Mouse (Mus musculus) CH12.LX (cell line): Measurements from ENCODE around the gene Rel. TPM values are rescaled to one million over a fixed set of nuclear protein-coding genes. Genes with fewer than 3 reads are reported as not detected.

Source experiments
- DNase-seq: peaks from one replicate; pipeline ENCODE4 v3.0.0-alpha.2; 2013; ENCODE audit errors: extremely low read depth
- H3K27ac ChIP-seq: 2 replicates; pipeline ENCODE4 v1.5.1; 2012; ENCODE audit warnings: low read depth, mild to moderate bottlenecking, control low read depth, moderate library complexity; ENCODE audit not compliant: insufficient read depth
- H3K27me3 ChIP-seq: replicated peaks from 2 replicates; pipeline ENCODE3; 2012; ENCODE audit warnings: inconsistent platforms
- H3K36me3 ChIP-seq, 2 experiments: replicated peaks in 1 of 2; 2 replicates each; pipeline versions ENCODE3 to v1.6.1; 2012; ENCODE audit warnings: inconsistent platforms in 1 of 2, low read length in 1 of 2, mild to moderate bottlenecking in 1 of 2, mixed read lengths in 1 of 2, moderate library complexity in 1 of 2; ENCODE audit not compliant: control insufficient read depth in 1 of 2, insufficient read depth in 1 of 2
- H3K4me1 ChIP-seq, 2 experiments: 2 replicates each; pipeline ENCODE4 v1.6.1; 2012; ENCODE audit warnings: inconsistent platforms in 1 of 2, moderate library complexity in 1 of 2; ENCODE audit not compliant: insufficient read depth in 2 of 2, control insufficient read depth in 1 of 2
- H3K4me2 ChIP-seq: 2 replicates; pipeline ENCODE4 v1.6.1; 2012; ENCODE audit warnings: low read depth, mild to moderate bottlenecking, control low read depth; ENCODE audit not compliant: poor library complexity, insufficient read depth, severe bottlenecking
- H3K4me3 ChIP-seq, 3 experiments: fragments of 150-350 bp in 1 of 3; sonication (generic) in 1 of 3; replicated peaks in 1 of 3; 2 replicates each; pipeline versions ENCODE3 to v1.5.1; 2011 to 2012; ENCODE audit warnings: low read depth in 2 of 3, low read length in 2 of 3, mild to moderate bottlenecking in 2 of 3, moderate library complexity in 2 of 3, control low read depth in 1 of 3, improper control_type of control experiment in 1 of 3, inconsistent platforms in 1 of 3, mixed read lengths in 1 of 3; ENCODE audit not compliant: poor library complexity in 1 of 3
- H3K79me2 ChIP-seq: replicated peaks from 2 replicates; pipeline ENCODE4 v1.6.1; 2012; ENCODE audit warnings: mild to moderate bottlenecking, moderate library complexity; ENCODE audit not compliant: control insufficient read depth, poor library complexity, insufficient read depth, severe bottlenecking; ENCODE audit errors: extremely low read depth
- H3K9ac ChIP-seq: 2 replicates; pipeline ENCODE4 v1.6.1; 2012; ENCODE audit warnings: low read depth, mild to moderate bottlenecking, control low read depth, moderate library complexity; ENCODE audit not compliant: insufficient read depth
- H3K9me3 ChIP-seq: replicated peaks from 2 replicates; pipeline ENCODE3; 2012; ENCODE audit warnings: low read length, inconsistent platforms, mixed read lengths
- BHLHE40 ChIP-seq: IDR thresholded peaks from 2 replicates; pipeline ENCODE4 v1.6.1; 2011; ENCODE audit warnings: mild to moderate bottlenecking, low read depth, low read length, improper control_type of control experiment
- CHD1 ChIP-seq: IDR thresholded peaks from 2 replicates; pipeline ENCODE4 v1.6.1; 2012; ENCODE audit warnings: low read depth, low read length, improper control_type of control experiment, inconsistent platforms
- CHD2 ChIP-seq: IDR thresholded peaks from 2 replicates; pipeline ENCODE4 v1.6.1; 2011; ENCODE audit warnings: low read length, improper control_type of control experiment
- CTCF ChIP-seq, 2 experiments: IDR thresholded peaks in 1 of 2; conservative IDR thresholded peaks in 1 of 2; 2 replicates each; pipeline ENCODE4 v1.5.1; 2011 to 2012; ENCODE audit warnings: low read depth in 2 of 2, low read length in 2 of 2, improper control_type of control experiment in 1 of 2, inconsistent platforms in 1 of 2, mild to moderate bottlenecking in 1 of 2, moderate library complexity in 1 of 2
- E2F4 ChIP-seq: IDR thresholded peaks from 2 replicates; pipeline ENCODE4 v1.6.1; 2011; ENCODE audit warnings: low read depth, low read length, improper control_type of control experiment; ENCODE audit not compliant: insufficient replicate concordance
- EP300 ChIP-seq: IDR thresholded peaks from 2 replicates; pipeline ENCODE4 v1.6.1; 2011; ENCODE audit warnings: low read length, improper control_type of control experiment
- ETS1 ChIP-seq: conservative IDR thresholded peaks from 2 replicates; pipeline ENCODE4 v1.6.1; 2012; ENCODE audit warnings: low read depth, mild to moderate bottlenecking, inconsistent platforms, low read length, improper control_type of control experiment, moderate library complexity
- IRF4 ChIP-seq: IDR thresholded peaks from 2 replicates; pipeline ENCODE4 v1.6.1; 2014; ENCODE audit warnings: low read depth, mild to moderate bottlenecking, inconsistent platforms, low read length, improper control_type of control experiment
- JUND ChIP-seq: conservative IDR thresholded peaks from 2 replicates; pipeline ENCODE4 v1.6.1; 2011; ENCODE audit warnings: low read depth, low read length, improper control_type of control experiment
- KAT2A ChIP-seq: IDR thresholded peaks from 2 replicates; pipeline ENCODE4 v1.6.1; 2012; ENCODE audit warnings: low read length, improper control_type of control experiment, inconsistent platforms; ENCODE audit not compliant: insufficient replicate concordance
- MAFK ChIP-seq: IDR thresholded peaks from 2 replicates; pipeline ENCODE4 v1.6.1; 2011; ENCODE audit warnings: low read length, improper control_type of control experiment; ENCODE audit not compliant: insufficient replicate concordance
- MAZ ChIP-seq: IDR thresholded peaks from 2 replicates; pipeline ENCODE4 v1.6.1; 2012; ENCODE audit warnings: low read depth, mild to moderate bottlenecking, inconsistent platforms, low read length, improper control_type of control experiment, moderate library complexity
- MEF2A ChIP-seq: IDR thresholded peaks from 2 replicates; pipeline ENCODE4 v1.6.1; 2014; ENCODE audit warnings: low read depth, mild to moderate bottlenecking, inconsistent platforms, low read length, improper control_type of control experiment, borderline replicate concordance
- MXI1 ChIP-seq: IDR thresholded peaks from 2 replicates; pipeline ENCODE4 v1.6.1; 2011; ENCODE audit warnings: mild to moderate bottlenecking, low read depth, low read length, improper control_type of control experiment
- MYC ChIP-seq: IDR thresholded peaks from 2 replicates; pipeline ENCODE4 v1.6.1; 2011; ENCODE audit warnings: low read depth, mild to moderate bottlenecking, improper control_type of control experiment, low read length
- NRF1 ChIP-seq: IDR thresholded peaks from 2 replicates; pipeline ENCODE4 v1.6.1; 2014; ENCODE audit warnings: low read depth, mild to moderate bottlenecking, inconsistent platforms, low read length, improper control_type of control experiment, moderate library complexity
- PAX5 ChIP-seq: IDR thresholded peaks from 2 replicates; pipeline ENCODE4 v1.6.1; 2012; ENCODE audit warnings: low read length, inconsistent platforms, mixed read lengths
- POLR2A ChIP-seq: IDR thresholded peaks from 2 replicates; pipeline ENCODE4 v1.6.1; 2011; ENCODE audit warnings: low read depth, mild to moderate bottlenecking, improper control_type of control experiment, low read length
- POLR2AphosphoS2 ChIP-seq: IDR thresholded peaks from 2 replicates; pipeline ENCODE4 v1.6.1; 2011; ENCODE audit warnings: low read depth, low read length, improper control_type of control experiment
- RAD21 ChIP-seq: IDR thresholded peaks from 2 replicates; pipeline ENCODE4 v1.6.1; 2011; ENCODE audit warnings: low read depth, mild to moderate bottlenecking, low read length, improper control_type of control experiment, moderate library complexity
- RCOR1 ChIP-seq: conservative IDR thresholded peaks from 2 replicates; pipeline ENCODE4 v1.6.1; 2012; ENCODE audit warnings: low read depth, mild to moderate bottlenecking, inconsistent platforms, low read length, improper control_type of control experiment
- SIN3A ChIP-seq: IDR thresholded peaks from 2 replicates; pipeline ENCODE4 v1.6.1; 2012; ENCODE audit warnings: low read length, improper control_type of control experiment, inconsistent platforms
- SMC3 ChIP-seq: IDR thresholded peaks from 2 replicates; pipeline ENCODE4 v1.6.1; 2011; ENCODE audit warnings: low read depth, low read length, improper control_type of control experiment
- TBP ChIP-seq: conservative IDR thresholded peaks from 2 replicates; pipeline ENCODE4 v1.6.1; 2011; ENCODE audit warnings: low read depth, low read length, improper control_type of control experiment
- UBTF ChIP-seq: IDR thresholded peaks from 2 replicates; pipeline ENCODE4 v1.6.1; 2012; ENCODE audit warnings: low read depth, mild to moderate bottlenecking, inconsistent platforms, low read length, improper control_type of control experiment, moderate library complexity
- USF1 ChIP-seq: IDR thresholded peaks from 2 replicates; pipeline ENCODE4 v1.6.1; 2014; ENCODE audit warnings: low read depth, mild to moderate bottlenecking, inconsistent platforms, low read length, improper control_type of control experiment
- USF2 ChIP-seq: conservative IDR thresholded peaks from 2 replicates; pipeline ENCODE4 v1.6.1; 2011; ENCODE audit warnings: low read depth, low read length, improper control_type of control experiment
- ZC3H11A ChIP-seq: IDR thresholded peaks from 2 replicates; pipeline ENCODE4 v1.6.1; 2012; ENCODE audit warnings: low read depth, mild to moderate bottlenecking, inconsistent platforms, low read length, improper control_type of control experiment
- ZKSCAN1 ChIP-seq: IDR thresholded peaks from 2 replicates; pipeline ENCODE4 v1.6.1; 2012; ENCODE audit warnings: low read depth, inconsistent platforms, low read length, improper control_type of control experiment, borderline replicate concordance
- ZMIZ1 ChIP-seq: IDR thresholded peaks from 2 replicates; pipeline ENCODE4 v1.6.1; 2012; ENCODE audit warnings: low read depth, mild to moderate bottlenecking, inconsistent platforms, low read length, improper control_type of control experiment
- ZNF384 ChIP-seq: IDR thresholded peaks from 2 replicates; pipeline ENCODE4 v1.6.1; 2012; ENCODE audit warnings: low read depth, low read length, improper control_type of control experiment, inconsistent platforms
- dilution Hi-C: fragments of 300-500 bp; cut with MboI; formaldehyde crosslinking; loops from 2 replicates; pipeline ENCODE4 v1.14.3; 2020; ENCODE audit warnings: low sequenced_read_pairs; ENCODE audit not compliant: extremely low pct_unique_long_range_greater_than_20kb, extremely low pct_ligation_motif_present
- in situ Hi-C: fragments of 300-500 bp; cut with MboI; formaldehyde crosslinking; loops from 3 replicates; pipeline ENCODE4 v1.14.3; 2019; ENCODE audit warnings: low sequenced_read_pairs, low pct_ligation_motif_present, low pct_unique_long_range_greater_than_20kb, mixed read lengths
- polyA plus RNA-seq: library from polyadenylated mRNA; unstranded; fragments of >175 nt; gene quantifications from 2 replicates; pipeline ENCODE4 v1.2.1, GENCODE M21; 2012; ENCODE audit warnings: low read depth; ENCODE audit not compliant: insufficient read length
- total RNA-seq, 2 experiments: library from RNA; depleted of rRNA; stranded (reverse); fragments of 300-350 nt in 1 of 2; fragments of >200 nt in 1 of 2; gene quantifications; 2 replicates each; pipeline ENCODE4 v1.2.3; 2012 to 2014

The Rel gene
- total and polyA plus RNA-seq, 3 experiments, result 26.2 to 38.1 (median 28.4) TPM

GRCm38 (mm10) chr11:23735820-23736470 lies 34.8 kb downstream of the Rel start:
- DNase-seq, result no peak
- H3K9ac ChIP-seq, result no peak overlapping the region
- peaks cover 3% of the 10 kb centered on the region; the same call in 1 of the 2 replicates for H3K79me2 ChIP-seq
- peak; percentile 37; the same call in 1 of the 2 replicates for TF ChIP-seq POLR2A
- no peak for TF ChIP-seq POLR2AphosphoS2
- 0 out of 2 replicates have a peak, but pooled peaks have one; percentile 4 for TF ChIP-seq MAFK
- TF ChIP-seq, all 38 proteins: peak for 2
- H3K27me3 ChIP-seq, result no peaks in the 10 kb centered on the region
- H3K36me3 ChIP-seq, result peaks cover 50 to 92% of the 10 kb centered on the region in 2 experiments
- H3K9me3 ChIP-seq, result no peaks in the 10 kb centered on the region
- peaks cover 4 to 19% of the 10 kb centered on the region in 2 experiments; a peak in 2 of 4 replicates for H3K4me1 ChIP-seq
- H3K27ac ChIP-seq, result no peak overlapping the region
- H3K4me3 ChIP-seq, result no peak overlapping the region
- dilution Hi-C loops (no loop called here), in situ Hi-C loops (no loop called here)
- H3K4me2 ChIP-seq, result no peak overlapping the region

- Histone ChIP-seq H3K27me3 (no peaks in the 10 kb centered on the region), H3K9me3 (no peaks in the 10 kb centered on the region), H3K9ac (no peak overlapping the region), H3K36me3 (peaks cover 43 to 91% of the 10 kb centered on the region in 2 experiments), H3K79me2 (peaks cover 3% of the 10 kb centered on the region; the same call in 1 of the 2 replicates), H3K27ac (peak overlapping the region; percentile 59), H3K4me2 (no peak overlapping the region), H3K4me1 (peaks cover 4 to 19% of the 10 kb centered on the region in 2 experiments; a peak in 2 of 4 replicates), H3K4me3 (no peak overlapping the region)
- dilution Hi-C loops, result no loop called here
- no peak for DNase-seq
- in situ Hi-C loops, result no loop called here
- no peak for TF ChIP-seq PAX5
- TF ChIP-seq JUND, result no peak
- no peak for TF ChIP-seq UBTF
- TF ChIP-seq USF2, result no peak
- TF ChIP-seq E2F4, result no peak
- TF ChIP-seq MAFK, result peak; percentile 99
- TF ChIP-seq EP300, result no peak
- TF ChIP-seq POLR2AphosphoS2, result peak; percentile 72; the same call in 1 of the 2 replicates
- no peak for TF ChIP-seq ZC3H11A
- TF ChIP-seq MYC, result no peak
- TF ChIP-seq ETS1, result no peak
- no peak; the same call in 1 of the 2 replicates for TF ChIP-seq ZMIZ1
- no peak; the same call in 1 of the 2 replicates for TF ChIP-seq IRF4
- no peak for TF ChIP-seq USF1
- no peak for TF ChIP-seq ZNF384
- no peak for TF ChIP-seq MEF2A
- no peak for TF ChIP-seq CHD1
- no peak for TF ChIP-seq RAD21
- no peak for TF ChIP-seq ZKSCAN1
- TF ChIP-seq BHLHE40, result no peak
- no peak for TF ChIP-seq NRF1
- TF ChIP-seq CTCF (conservative IDR thresholded peaks at IDR 0.05 in 1 of 2, IDR thresholded peaks at IDR 0.05 in 1 of 2; ENCODE audit: low read depth in 2 of 2, low read length in 2 of 2), result no peak
- TF ChIP-seq MAZ, result no peak
- TF ChIP-seq TBP, result no peak
- TF ChIP-seq KAT2A, result no peak
- 0 out of 2 replicates have a peak, but pooled peaks have one; percentile 43 for TF ChIP-seq CHD2
- TF ChIP-seq SMC3, result no peak
- no peak for TF ChIP-seq RCOR1
- TF ChIP-seq POLR2A, result 0 out of 2 replicates have a peak, but pooled peaks have one; percentile 27
- peak; percentile 30; the same call in 1 of the 2 replicates for TF ChIP-seq SIN3A
- no peak for TF ChIP-seq MXI1
These were observed 36.0 kb downstream of the Rel start for GRCm38 (mm10) chr11:23734749-23735286.
